Mouse (Mus musculus): ENCODE results near the gene Selenof. TPM values are rescaled to one million over a fixed set of nuclear protein-coding genes. Genes with fewer than 3 reads are reported as not detected.

Gene Selenof
- polyA plus RNA-seq, 1 experiment from 2014 or later = 350 TPM

DNA sequence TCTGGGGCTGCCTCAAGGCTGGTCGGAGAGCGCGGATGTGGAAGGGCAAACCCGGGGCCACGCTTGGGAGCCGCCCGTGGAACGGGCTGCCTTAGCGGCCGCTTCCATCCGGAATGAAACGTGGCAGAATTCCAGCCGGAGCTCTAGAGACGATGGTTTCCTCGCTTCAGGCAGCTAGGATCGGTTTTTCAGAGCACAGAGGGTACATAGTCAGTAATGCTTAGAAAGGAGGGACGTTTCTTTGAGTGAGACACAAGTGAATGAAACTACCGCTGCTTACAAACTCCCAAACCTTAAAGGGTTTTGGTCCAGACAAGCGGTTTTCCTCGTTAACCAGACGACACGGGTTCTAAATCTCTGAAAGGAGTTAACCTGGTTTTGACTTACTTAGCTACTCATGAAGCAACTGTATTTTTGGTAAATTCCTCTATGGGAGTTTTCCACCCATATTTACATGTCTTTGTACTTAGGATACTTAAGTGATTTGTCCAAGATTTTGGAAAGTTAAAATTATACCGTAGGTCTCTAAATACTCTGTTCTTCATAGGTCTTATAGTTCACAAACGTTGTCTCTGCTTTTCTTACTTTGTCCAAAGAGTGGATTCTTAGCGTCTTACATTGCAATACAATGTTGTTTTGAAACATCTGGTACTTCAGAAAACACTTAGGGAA is 848 bp downstream of the Selenof start:
- Histone ChIP-seq H3K9ac (ENCODE audit: low read depth, low read length) (peak overlapping the region; percentile 92), H3K27me3 (ENCODE audit: control insufficient read depth, insufficient read depth, low read length) (no peaks in the 10 kb centered on the region), H3K4me3 (ENCODE audit: low read depth, low read length) (peak overlapping the region; percentile 84), H3K4me1 (ENCODE audit: control insufficient read depth, insufficient read depth, low read length) (peaks cover 14% of the 10 kb centered on the region), H3K9me3 (replicated peaks; ENCODE audit: control insufficient read depth, low read length) (no peaks in the 10 kb centered on the region), H3K27ac (ENCODE audit: low read depth, low read length) (peak overlapping the region; percentile 91), H3K4me2 (peak overlapping the region; percentile 62), H3K36me3 (ENCODE audit: control insufficient read depth, insufficient read depth, low read length) (no peaks in the 10 kb centered on the region; the same call in 1 of the 2 replicates)
- WGBS (ENCODE audit: insufficient replicate concordance) = under 1% methylated on average over 25 of the region's 25 CpGs
- ATAC-seq (replicated peaks; ENCODE audit: insufficient number of reproducible peaks, low FRiP score, low TSS enrichment) = no peak

DNA sequence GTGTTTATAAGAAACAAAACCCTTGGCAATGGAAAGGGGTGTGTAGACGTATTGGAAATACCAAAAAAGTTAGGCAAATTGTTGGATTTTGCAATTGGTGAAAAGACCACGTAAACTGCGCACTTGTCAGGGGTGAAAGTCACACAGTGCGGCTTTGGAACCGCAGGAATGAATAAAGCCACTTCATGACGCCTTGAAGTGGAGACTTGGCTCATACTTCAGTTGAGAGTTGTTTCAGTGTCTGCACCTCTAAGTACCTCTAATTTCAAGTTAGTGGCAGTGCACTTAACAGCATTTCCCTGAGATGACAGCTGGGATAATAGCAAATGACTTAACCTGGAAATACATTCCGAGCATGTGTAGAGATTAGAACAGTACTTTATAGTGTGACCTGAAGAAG is 4.2 kb downstream of the Selenof start:
- Histone ChIP-seq H3K9me3 (replicated peaks; ENCODE audit: control insufficient read depth, low read length) (no peaks in the 10 kb centered on the region), H3K4me2 (no peak overlapping the region), H3K27me3 (ENCODE audit: control insufficient read depth, insufficient read depth, low read length) (no peaks in the 10 kb centered on the region), H3K36me3 (ENCODE audit: control insufficient read depth, insufficient read depth, low read length) (no peaks in the 10 kb centered on the region; the same call in 1 of the 2 replicates), H3K4me1 (ENCODE audit: control insufficient read depth, insufficient read depth, low read length) (peaks cover 11% of the 10 kb centered on the region), H3K27ac (ENCODE audit: low read depth, low read length) (no peak overlapping the region), H3K9ac (ENCODE audit: low read depth, low read length) (no peak overlapping the region), H3K4me3 (ENCODE audit: low read depth, low read length) (no peak overlapping the region)
- WGBS (ENCODE audit: insufficient replicate concordance) = 78% methylated on average over 7 of the region's 7 CpGs
- no peak for ATAC-seq (replicated peaks; ENCODE audit: insufficient number of reproducible peaks, low FRiP score, low TSS enrichment)

DNA sequence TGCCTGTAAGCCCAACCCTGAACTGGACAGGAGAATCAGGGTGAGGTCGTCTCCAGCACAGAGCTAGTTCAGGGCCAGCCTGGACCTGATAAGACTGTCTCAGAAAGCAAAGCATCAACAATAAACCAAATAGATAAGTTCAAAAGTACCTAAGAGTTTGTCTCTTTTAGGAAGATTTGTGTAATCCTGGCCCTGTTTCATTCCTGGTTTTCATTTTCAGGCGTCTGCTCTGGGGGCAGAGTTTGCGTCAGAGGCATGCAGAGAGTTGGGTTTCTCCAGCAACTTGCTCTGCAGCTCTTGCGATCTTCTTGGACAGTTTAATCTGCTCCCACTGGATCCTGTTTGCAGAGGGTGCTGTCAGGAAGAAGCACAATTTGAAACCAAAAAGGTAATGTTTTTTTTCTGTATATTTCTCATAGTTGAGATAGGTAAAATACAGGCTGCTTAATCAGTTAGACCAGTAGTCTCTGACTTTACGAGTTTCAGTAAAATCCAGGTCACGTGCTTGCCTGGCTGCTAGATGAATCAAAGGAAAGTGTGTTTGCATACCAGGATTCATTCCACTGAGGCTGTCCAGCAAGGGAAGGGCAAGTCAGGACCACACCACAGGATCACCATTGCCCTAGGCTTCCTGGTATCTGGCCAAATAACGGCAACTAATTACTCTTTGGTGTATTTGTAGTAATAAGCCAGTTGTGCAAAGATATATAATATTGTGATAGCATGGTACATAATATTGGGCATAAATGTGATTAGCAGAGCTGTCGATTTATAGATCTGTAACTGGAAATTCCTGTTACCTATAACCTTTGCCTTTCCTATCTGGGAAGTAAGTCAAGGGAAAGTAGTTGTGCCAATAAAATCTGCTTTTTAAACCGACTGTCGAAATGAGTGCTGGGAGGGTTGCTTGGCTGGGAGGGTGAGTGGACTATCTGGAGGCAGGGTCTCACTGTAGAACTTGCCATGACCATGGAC is 7.5 kb downstream of the Selenof start:
- H3K36me3 ChIP-seq (ENCODE audit: control insufficient read depth, insufficient read depth, low read length) = peaks cover 5% of the 10 kb centered on the region
- 80% methylated on average over 10 of the region's 10 CpGs for WGBS (ENCODE audit: insufficient replicate concordance)
- H3K27me3 ChIP-seq (ENCODE audit: control insufficient read depth, insufficient read depth, low read length) = no peaks in the 10 kb centered on the region
- H3K9ac ChIP-seq (ENCODE audit: low read depth, low read length) = no peak overlapping the region
- no peak overlapping the region for H3K27ac ChIP-seq (ENCODE audit: low read depth, low read length)
- H3K9me3 ChIP-seq (replicated peaks; ENCODE audit: control insufficient read depth, low read length) = no peaks in the 10 kb centered on the region
- H3K4me1 ChIP-seq (ENCODE audit: control insufficient read depth, insufficient read depth, low read length) = peaks cover 22% of the 10 kb centered on the region
- no peak overlapping the region for H3K4me3 ChIP-seq (ENCODE audit: low read depth, low read length)
- no peak for ATAC-seq (replicated peaks; ENCODE audit: insufficient number of reproducible peaks, low FRiP score, low TSS enrichment)
- H3K4me2 ChIP-seq = no peak overlapping the region

DNA sequence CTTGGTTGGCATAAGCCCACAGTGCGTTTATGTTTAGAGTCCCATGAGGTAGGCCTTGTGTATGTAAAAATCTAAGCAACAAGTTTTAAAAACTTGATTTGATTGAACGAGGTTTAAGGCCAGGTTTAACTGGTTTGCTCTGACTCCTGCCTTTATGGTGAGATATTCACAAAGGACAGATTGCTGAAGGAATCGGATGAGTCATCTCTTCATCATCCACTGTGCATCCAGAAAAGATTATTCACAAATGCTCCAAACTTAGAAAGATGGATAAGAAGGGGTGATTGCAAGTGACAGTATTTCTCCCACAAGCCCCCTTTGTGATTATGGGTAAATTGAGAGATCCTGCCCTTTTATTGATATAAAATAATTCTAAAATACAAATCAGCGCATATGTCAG is 8.8 kb downstream of the Selenof start:
- H3K36me3 ChIP-seq (ENCODE audit: control insufficient read depth, insufficient read depth, low read length) = peaks cover 5% of the 10 kb centered on the region; the same call in 1 of the 2 replicates
- no peak overlapping the region for H3K9ac ChIP-seq (ENCODE audit: low read depth, low read length)
- H3K27ac ChIP-seq (ENCODE audit: low read depth, low read length) = no peak overlapping the region
- H3K9me3 ChIP-seq (replicated peaks; ENCODE audit: control insufficient read depth, low read length) = no peaks in the 10 kb centered on the region
- no peak overlapping the region for H3K4me2 ChIP-seq
- H3K4me3 ChIP-seq (ENCODE audit: low read depth, low read length) = no peak overlapping the region
- peaks cover 24% of the 10 kb centered on the region for H3K4me1 ChIP-seq (ENCODE audit: control insufficient read depth, insufficient read depth, low read length)
- no peaks in the 10 kb centered on the region for H3K27me3 ChIP-seq (ENCODE audit: control insufficient read depth, insufficient read depth, low read length)
- ATAC-seq (replicated peaks; ENCODE audit: insufficient number of reproducible peaks, low FRiP score, low TSS enrichment) = no peak
- WGBS (ENCODE audit: insufficient replicate concordance) = 88% methylated on average over 4 of the region's 4 CpGs

DNA sequence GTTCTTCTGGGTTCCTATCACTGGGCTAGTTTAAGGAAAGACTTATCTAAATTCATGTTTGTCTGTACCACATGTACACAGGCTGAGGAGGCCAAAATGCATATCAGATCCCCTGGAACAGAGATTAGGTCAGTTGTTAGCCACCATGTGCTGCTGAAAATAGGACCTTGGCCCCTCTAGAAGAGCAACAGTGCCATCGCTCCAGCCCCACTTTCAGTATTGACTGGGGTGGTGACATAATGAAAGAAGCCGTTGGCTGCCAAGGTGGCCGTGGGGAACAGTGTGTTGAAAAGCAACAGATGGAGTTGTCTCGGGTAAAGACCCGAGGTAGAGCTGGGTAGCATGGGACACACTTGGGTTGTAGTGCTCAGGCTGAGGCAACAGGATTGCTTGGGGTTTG is 9.7 kb downstream of the Selenof start:
- Histone ChIP-seq H3K4me1 (ENCODE audit: control insufficient read depth, insufficient read depth, low read length) (peaks cover 33% of the 10 kb centered on the region), H3K27ac (ENCODE audit: low read depth, low read length) (no peak overlapping the region), H3K27me3 (ENCODE audit: control insufficient read depth, insufficient read depth, low read length) (no peaks in the 10 kb centered on the region), H3K36me3 (ENCODE audit: control insufficient read depth, insufficient read depth, low read length) (peaks cover 5% of the 10 kb centered on the region; the same call in 1 of the 2 replicates), H3K4me3 (ENCODE audit: low read depth, low read length) (no peak overlapping the region), H3K4me2 (no peak overlapping the region), H3K9ac (ENCODE audit: low read depth, low read length) (no peak overlapping the region), H3K9me3 (replicated peaks; ENCODE audit: control insufficient read depth, low read length) (no peaks in the 10 kb centered on the region)
- ATAC-seq (replicated peaks; ENCODE audit: insufficient number of reproducible peaks, low FRiP score, low TSS enrichment) = no peak
- 70% methylated on average over 5 of the region's 5 CpGs for WGBS (ENCODE audit: insufficient replicate concordance)

DNA sequence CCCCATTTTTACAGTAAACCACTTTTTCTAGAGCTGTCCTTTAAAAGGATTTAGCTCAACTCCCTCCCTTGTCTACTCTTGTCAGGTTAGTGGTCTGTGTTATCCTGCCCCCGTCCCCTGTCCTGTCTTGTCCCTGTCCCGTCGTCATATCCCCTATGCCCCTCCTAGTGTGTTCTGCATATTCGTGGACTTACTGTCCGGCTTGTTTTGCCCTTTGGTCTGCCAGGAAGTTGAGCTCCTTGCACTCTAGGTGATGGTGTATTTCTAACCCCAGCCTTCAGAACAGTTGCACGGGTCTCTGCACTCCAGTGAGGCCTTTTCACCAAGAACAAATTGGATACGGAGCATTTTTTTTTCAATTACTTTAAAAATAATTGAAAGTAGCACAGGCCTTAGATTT is 10.2 kb downstream of the Selenof start:
- no peak for ATAC-seq (replicated peaks; ENCODE audit: insufficient number of reproducible peaks, low FRiP score, low TSS enrichment)
- Histone ChIP-seq H3K4me1 (ENCODE audit: control insufficient read depth, insufficient read depth, low read length) (peaks cover 34% of the 10 kb centered on the region), H3K4me3 (ENCODE audit: low read depth, low read length) (no peak overlapping the region), H3K36me3 (ENCODE audit: control insufficient read depth, insufficient read depth, low read length) (peaks cover 5% of the 10 kb centered on the region; the same call in 1 of the 2 replicates), H3K9ac (ENCODE audit: low read depth, low read length) (no peak overlapping the region), H3K27ac (ENCODE audit: low read depth, low read length) (no peak overlapping the region), H3K9me3 (replicated peaks; ENCODE audit: control insufficient read depth, low read length) (no peaks in the 10 kb centered on the region), H3K27me3 (ENCODE audit: control insufficient read depth, insufficient read depth, low read length) (no peaks in the 10 kb centered on the region), H3K4me2 (no peak overlapping the region)
- WGBS (ENCODE audit: insufficient replicate concordance) = 76% methylated on average over 7 of the region's 7 CpGs

DNA sequence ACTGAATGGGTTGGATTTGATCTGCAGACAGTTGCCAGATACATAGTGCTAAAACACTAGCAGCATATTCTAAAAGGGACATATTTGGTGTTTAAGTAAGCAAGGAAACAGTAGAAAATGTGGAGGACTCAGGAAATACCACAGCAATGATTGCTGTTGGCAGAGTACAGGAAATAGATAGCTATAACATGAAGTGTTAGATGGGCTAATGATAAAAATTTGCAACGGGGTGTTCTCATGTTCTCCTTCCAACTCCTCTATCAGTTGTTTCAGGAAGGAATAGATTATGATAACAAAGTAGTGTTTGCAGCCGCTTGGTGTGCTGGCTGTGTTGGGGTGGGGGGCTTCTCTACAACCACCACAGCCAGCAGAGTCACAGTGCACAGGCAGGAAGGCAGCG is 11.7 kb downstream of the Selenof start:
- H3K27ac ChIP-seq (ENCODE audit: low read depth, low read length) = peak overlapping the region; percentile 62; the same call in 1 of the 2 replicates
- WGBS (ENCODE audit: insufficient replicate concordance) = 43% methylated on average over 3 of the region's 3 CpGs

DNA sequence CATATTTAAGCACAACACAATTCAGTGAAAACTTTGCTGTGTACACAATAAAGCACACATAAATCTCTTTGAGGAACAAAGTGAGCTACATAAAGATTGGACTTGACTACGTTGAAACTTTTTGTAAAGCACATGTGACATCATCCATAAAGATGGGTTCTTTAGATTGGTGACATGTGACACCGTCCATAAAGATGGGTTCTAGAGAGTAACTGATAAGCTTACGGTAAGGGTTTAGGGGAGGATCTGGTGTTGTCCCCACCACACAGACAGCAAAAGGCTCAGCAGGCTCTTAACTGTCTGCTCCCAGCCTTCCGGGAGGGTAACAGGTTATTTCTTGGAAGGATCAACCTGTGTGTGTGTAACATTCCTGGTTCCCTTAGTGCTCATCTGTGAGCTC is 12.2 kb downstream of the Selenof start:
- Histone ChIP-seq H3K27me3 (ENCODE audit: control insufficient read depth, insufficient read depth, low read length) (no peaks in the 10 kb centered on the region), H3K4me1 (ENCODE audit: control insufficient read depth, insufficient read depth, low read length) (peaks cover 49% of the 10 kb centered on the region), H3K9ac (ENCODE audit: low read depth, low read length) (no peak overlapping the region), H3K4me3 (ENCODE audit: low read depth, low read length) (no peak overlapping the region), H3K9me3 (replicated peaks; ENCODE audit: control insufficient read depth, low read length) (no peaks in the 10 kb centered on the region), H3K27ac (ENCODE audit: low read depth, low read length) (no peak overlapping the region), H3K4me2 (no peak overlapping the region), H3K36me3 (ENCODE audit: control insufficient read depth, insufficient read depth, low read length) (peaks cover 5% of the 10 kb centered on the region; the same call in 1 of the 2 replicates)
- ATAC-seq (replicated peaks; ENCODE audit: insufficient number of reproducible peaks, low FRiP score, low TSS enrichment) = no peak
- WGBS (ENCODE audit: insufficient replicate concordance) = 65% methylated on average over 4 of the region's 4 CpGs

More for the DNA sequence above, 11.7 kb downstream of the Selenof start:
- Histone ChIP-seq H3K4me1 (ENCODE audit: control insufficient read depth, insufficient read depth, low read length) (peaks cover 48% of the 10 kb centered on the region), H3K9ac (ENCODE audit: low read depth, low read length) (no peak overlapping the region), H3K36me3 (ENCODE audit: control insufficient read depth, insufficient read depth, low read length) (peaks cover 5% of the 10 kb centered on the region; the same call in 1 of the 2 replicates), H3K9me3 (replicated peaks; ENCODE audit: control insufficient read depth, low read length) (no peaks in the 10 kb centered on the region), H3K4me2 (no peak overlapping the region), H3K27me3 (ENCODE audit: control insufficient read depth, insufficient read depth, low read length) (no peaks in the 10 kb centered on the region), H3K4me3 (ENCODE audit: low read depth, low read length) (no peak overlapping the region)
- no peak for ATAC-seq (replicated peaks; ENCODE audit: insufficient number of reproducible peaks, low FRiP score, low TSS enrichment)

Measured in heart, embryonic 11.5 days (tissue).